Mouse (Mus musculus) olfactory bulb, adult 2 months (tissue): Measurements from ENCODE around the gene Tcp1. TPM values are rescaled to one million over a fixed set of nuclear protein-coding genes. Genes with fewer than 3 reads are reported as not detected.

Experiments used
- H3K27ac ChIP-seq: fragments of 200-500 bp; 2 replicates; pipeline ENCODE4 v1.5.1; 2012; ENCODE audit warnings: low read depth, low read length; ENCODE audit not compliant: insufficient read depth
- H3K4me1 ChIP-seq: fragments of 200-500 bp; 2 replicates; pipeline ENCODE4 v1.6.1; 2012; ENCODE audit warnings: low read length; ENCODE audit not compliant: control insufficient read depth, insufficient read depth
- H3K4me3 ChIP-seq: fragments of 200-500 bp; 2 replicates; pipeline ENCODE4 v1.5.1; 2012; ENCODE audit warnings: mild to moderate bottlenecking, low read depth, low read length, moderate library complexity; ENCODE audit not compliant: insufficient read depth
- CTCF ChIP-seq: fragments of 200-500 bp; IDR thresholded peaks from 2 replicates; pipeline ENCODE4 v1.5.1; 2012; ENCODE audit warnings: low read depth, mild to moderate bottlenecking, low read length, moderate library complexity; ENCODE audit not compliant: insufficient read depth
- POLR2A ChIP-seq: fragments of 200-500 bp; IDR thresholded peaks from 2 replicates; pipeline ENCODE4 v1.6.1; 2012; ENCODE audit warnings: mild to moderate bottlenecking, low read depth, low read length, moderate library complexity; ENCODE audit not compliant: insufficient read depth
- WGBS: fragments of 180-500 bp; shearing (Covaris S2); methylation state at CpG from one replicate; pipeline ENCODE4 v1.1.7; 2018; 5-methylcytosine and 5-hydroxymethylcytosine counted together
- polyA plus RNA-seq: library from polyadenylated mRNA; stranded (reverse); fragments of >200 nt; gene quantifications from 2 replicates; pipeline ENCODE4 v1.2.4, GENCODE M21; 2012; ENCODE audit warnings: low replicate concordance; ENCODE audit not compliant: missing spikeins, insufficient read depth, insufficient read length

The Tcp1 gene
- polyA plus RNA-seq, 1 experiment = not detected

DNA sequence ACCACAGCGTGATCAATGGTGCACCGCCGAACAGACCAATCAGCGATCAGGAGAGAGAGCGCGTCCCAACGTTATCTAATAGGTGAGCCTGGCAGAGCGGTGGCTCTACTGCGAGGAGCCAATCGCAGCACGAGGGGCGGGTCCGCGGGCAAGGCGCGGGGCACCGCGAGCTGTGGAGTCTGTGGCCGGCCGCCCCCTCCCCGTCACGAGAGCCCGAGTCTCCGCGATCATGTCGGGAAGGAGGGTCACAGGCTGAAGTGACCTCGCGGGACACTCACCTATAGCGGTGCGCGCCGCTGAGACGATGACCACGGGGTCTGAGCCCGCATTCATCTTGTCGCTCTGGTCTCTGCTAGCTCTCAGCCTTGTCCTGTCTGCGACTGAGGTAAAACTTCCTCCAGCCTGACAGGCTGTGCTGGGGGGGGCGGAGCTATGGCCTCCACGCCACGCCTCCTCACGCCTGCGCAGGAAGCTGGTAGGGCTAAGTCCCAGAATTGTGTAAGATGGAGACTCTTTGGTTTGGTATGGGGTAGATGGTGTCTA is 44.9 kb downstream of the Tcp1 start, which contains the start of gene Acat2:
Acat2 (minus strand) TSS at position 417 of the 543 bp plus-strand sequence.
- peak within 1 kb of the TSS; percentile 73 for H3K4me3 ChIP-seq
- TF ChIP-seq POLR2A (peak; percentile 85), CTCF (no peak)
- peaks cover 3% of the 10 kb centered on the region; the same call in 1 of the 2 replicates for H3K4me1 ChIP-seq
- WGBS = under 1% methylated on average over 42 of the region's 42 CpGs
- H3K27ac ChIP-seq = peak within 1 kb of the TSS; percentile 66

DNA sequence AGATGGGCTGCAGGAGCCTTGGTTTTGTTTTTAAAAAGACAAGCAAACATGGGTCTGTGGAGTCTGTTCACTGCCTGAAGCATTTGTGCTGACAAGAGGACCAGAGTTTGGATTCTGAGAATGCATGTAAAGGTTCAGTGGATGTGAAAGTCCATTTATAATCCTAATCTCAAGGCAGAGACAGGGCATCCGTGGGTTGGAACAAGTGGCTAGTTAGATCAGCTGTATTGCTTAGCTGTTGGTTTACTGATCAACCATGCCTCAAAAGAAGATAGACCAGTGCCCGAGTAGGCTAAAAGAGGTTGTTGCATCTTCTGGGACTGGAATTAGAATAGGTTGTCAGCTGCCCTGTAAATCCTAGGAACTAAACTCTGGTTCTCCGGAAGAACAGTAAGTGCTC is 48.0 kb downstream of the Tcp1 start:
- no peak for TF ChIP-seq CTCF
- 83% methylated on average over 3 of the region's 3 CpGs for WGBS

DNA sequence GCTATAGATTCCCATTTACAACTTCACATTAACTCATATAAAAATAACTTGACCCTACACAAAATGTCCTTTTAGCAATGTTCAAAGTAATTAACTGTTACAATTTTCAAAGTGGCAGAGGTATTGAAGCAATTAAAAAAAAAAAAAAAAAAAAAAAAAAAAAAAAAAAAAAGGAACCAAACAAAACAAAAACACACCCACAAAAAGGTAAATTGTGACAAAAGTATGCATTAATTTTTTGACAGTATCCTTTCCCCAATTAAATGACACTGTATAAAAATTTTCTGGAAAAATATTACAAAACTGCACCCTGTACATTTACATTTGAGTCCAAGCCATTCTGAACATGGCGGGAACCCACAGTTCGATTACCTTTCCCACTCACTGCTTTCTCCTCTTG is 51.7 kb downstream of the Tcp1 start:
- Histone ChIP-seq H3K27ac (no peak overlapping the region), H3K4me3 (no peak overlapping the region), H3K4me1 (no peaks in the 10 kb centered on the region; the same call in 1 of the 2 replicates)
- TF ChIP-seq POLR2A = no peak
- TF ChIP-seq CTCF = no peak
- 86% methylated on average over 2 of the region's 2 CpGs for WGBS

More for the DNA sequence above, 48.0 kb downstream of the Tcp1 start:
- H3K4me3 ChIP-seq = no peak overlapping the region
- peaks cover 3% of the 10 kb centered on the region; the same call in 1 of the 2 replicates for H3K4me1 ChIP-seq
- no peak overlapping the region for H3K27ac ChIP-seq

DNA sequence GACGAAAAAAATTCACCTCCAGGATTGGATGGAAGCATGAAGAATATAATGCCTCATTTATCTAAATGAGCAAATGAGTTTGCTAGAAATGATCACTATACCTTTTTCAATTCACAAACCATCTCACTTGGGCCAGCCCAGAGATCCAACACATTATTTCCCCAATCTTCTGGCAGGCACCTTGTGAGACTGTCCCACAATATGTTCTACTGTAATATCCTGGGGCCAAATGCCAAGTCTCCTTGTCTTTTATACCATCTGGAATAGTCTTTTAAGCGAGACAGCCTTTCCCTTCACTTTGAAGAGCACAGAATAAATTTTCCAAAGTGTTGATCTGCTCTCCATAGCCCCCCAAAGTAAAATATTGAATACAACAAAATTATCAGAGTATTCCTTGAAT is 58.4 kb downstream of the Tcp1 start:
- TF ChIP-seq CTCF (no peak), POLR2A (no peak)
- H3K4me3 ChIP-seq = no peak overlapping the region
- WGBS = 70% methylated on average over 2 of the region's 2 CpGs
- H3K27ac ChIP-seq = no peak overlapping the region
- no peaks in the 10 kb centered on the region; the same call in 1 of the 2 replicates for H3K4me1 ChIP-seq

Other genes starting within 250 kb of the Tcp1 start
- gene Slc22a1, start 239.9 kb upstream of the Tcp1 start, polyA plus RNA-seq = not detected in 2 replicates
- 51.4 TPM in 1 of 2 replicates, not detected in the other for gene Igf2r, start 146.0 kb upstream of the Tcp1 start, polyA plus RNA-seq
- gene Mas1, start 47.6 kb upstream of the Tcp1 start, polyA plus RNA-seq = not detected in 2 replicates
- gene Mrgprh, start 39.7 kb upstream of the Tcp1 start, polyA plus RNA-seq = not detected in 2 replicates
- not detected in 2 replicates for gene Pnldc1, start 5.5 kb upstream of the Tcp1 start, polyA plus RNA-seq
- not detected in 2 replicates for gene Mrpl18, start 644 bp downstream of the Tcp1 start, polyA plus RNA-seq
- gene Acat3, start 24.9 kb downstream of the Tcp1 start, polyA plus RNA-seq = not detected in 2 replicates
- gene Acat2, start 45.0 kb downstream of the Tcp1 start, polyA plus RNA-seq = not detected in 2 replicates
- gene Wtap, start 78.5 kb downstream of the Tcp1 start, polyA plus RNA-seq = not detected in 2 replicates
- gene Sod2, start 91.1 kb downstream of the Tcp1 start, polyA plus RNA-seq = 78.0 TPM in 1 of 2 replicates, not detected in the other
- not detected in 2 replicates for gene Gpr31b, start 136.6 kb downstream of the Tcp1 start, polyA plus RNA-seq
- not detected in 2 replicates for gene Tcp10b, start 145.4 kb downstream of the Tcp1 start, polyA plus RNA-seq
- gene Unc93a, start 216.1 kb downstream of the Tcp1 start, polyA plus RNA-seq = not detected in 2 replicates